Mouse (Mus musculus): Measurements from ENCODE around the gene Atrn.

- TF ChIP-seq CTCF (conservative IDR thresholded peaks at IDR 0.05; ENCODE audit: low read length), result no peak
- no peak for TF ChIP-seq POU5F1 (IDR thresholded peaks at IDR 0.05; ENCODE audit: borderline replicate concordance, low read length)
- no peak for TF ChIP-seq NANOG (IDR thresholded peaks at IDR 0.05; ENCODE audit: borderline replicate concordance, low read length)
Measured at GRCm38 (mm10) chr2:130897856-130898255, 8.4 kb upstream of the Atrn start.

All from E14TG2a.4 (cell line).